Mouse (Mus musculus) forebrain, embryonic 15.5 days (tissue): ENCODE measurements around the gene Cachd1. TPM values are rescaled to one million over a fixed set of nuclear protein-coding genes. Genes with fewer than 3 reads are reported as not detected.

Experiments
- ATAC-seq: fragments of 200-750 bp; cut with Nextera tagmentation; replicated peaks from 2 replicates; pipeline ENCODE4 v1.8.0; 2017; ENCODE audit warnings: mild to moderate bottlenecking, moderate TSS enrichment, moderate library complexity
- H3K27ac ChIP-seq: fragments of 300-500 bp; sonication (generic); replicated peaks from 2 replicates; pipeline ENCODE4 v1.5.1; 2015; ENCODE audit warnings: mild to moderate bottlenecking, inconsistent platforms
- H3K27me3 ChIP-seq: fragments of 300-500 bp; sonication (generic); 2 replicates; pipeline ENCODE4 v1.6.1; 2015; ENCODE audit warnings: inconsistent platforms
- H3K36me3 ChIP-seq: fragments of 300-500 bp; sonication (generic); 2 replicates; pipeline ENCODE4 v1.6.1; 2015; ENCODE audit warnings: mild to moderate bottlenecking, inconsistent platforms
- H3K4me1 ChIP-seq: fragments of 300-500 bp; sonication (generic); 2 replicates; pipeline ENCODE4 v1.6.1; 2015; ENCODE audit warnings: inconsistent platforms
- H3K4me2 ChIP-seq: fragments of 300-500 bp; sonication (generic); replicated peaks from 2 replicates; pipeline ENCODE4 v1.6.1; 2015; ENCODE audit warnings: mild to moderate bottlenecking, inconsistent platforms
- H3K4me3 ChIP-seq: fragments of 300-500 bp; sonication (generic); 2 replicates; pipeline ENCODE4 v1.5.1; 2015; ENCODE audit warnings: mild to moderate bottlenecking, inconsistent platforms
- H3K9ac ChIP-seq: fragments of 300-500 bp; sonication (generic); replicated peaks from 2 replicates; pipeline ENCODE4 v1.6.1; 2015; ENCODE audit warnings: mild to moderate bottlenecking, inconsistent platforms
- H3K9me3 ChIP-seq: fragments of 300-500 bp; sonication (generic); 2 replicates; pipeline ENCODE4 v1.6.1; 2016; ENCODE audit warnings: inconsistent platforms
- WGBS: fragments of 180-500 bp; shearing (Covaris S2); methylation state at CpG from one replicate; pipeline ENCODE4 v1.1.7; 2015; ENCODE audit warnings: mixed read lengths; 5-methylcytosine and 5-hydroxymethylcytosine counted together
- polyA plus RNA-seq: library from polyadenylated mRNA; unstranded; fragments of >200 nt; fragmentation: Nextera tagmentation; extraction: Ambion mirVana; gene quantifications from 2 replicates; pipeline ENCODE4 v1.2.1, GENCODE M21; 2015

Gene Cachd1
- polyA plus RNA-seq, 1 experiment from 2014 or later = 18.1 TPM

DNA sequence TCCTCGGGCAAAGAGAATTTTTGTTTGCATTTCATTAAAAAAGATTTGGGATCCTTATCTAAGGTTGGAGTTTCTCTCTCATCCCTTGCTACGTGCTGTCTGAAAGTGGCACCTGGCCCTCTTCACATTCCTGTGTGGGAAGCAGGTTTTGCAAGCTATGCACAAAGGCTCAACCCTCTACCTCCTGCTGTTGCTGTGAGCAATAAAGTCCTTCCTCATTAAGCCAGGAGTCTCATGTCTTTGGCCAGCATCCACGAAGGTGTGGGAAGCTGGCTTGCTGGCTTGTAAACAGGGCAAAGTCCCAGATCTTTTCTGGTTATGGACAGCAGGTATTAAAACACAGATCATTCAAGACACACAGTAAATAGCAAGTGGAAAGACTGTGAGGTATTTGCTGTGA, 7.9 kb upstream of the Cachd1 start:
- H3K9me3 ChIP-seq = no peaks in the 10 kb centered on the region
- no peak overlapping the region for H3K4me3 ChIP-seq
- no peaks in the 10 kb centered on the region for H3K4me1 ChIP-seq
- H3K36me3 ChIP-seq = no peaks in the 10 kb centered on the region
- 39% methylated on average over 3 of the region's 3 CpGs for WGBS
- no peaks in the 10 kb centered on the region for H3K27me3 ChIP-seq
- no peak overlapping the region for H3K27ac ChIP-seq
- ATAC-seq = no peak
- H3K9ac ChIP-seq = no peak overlapping the region
- H3K4me2 ChIP-seq = no peak overlapping the region

DNA sequence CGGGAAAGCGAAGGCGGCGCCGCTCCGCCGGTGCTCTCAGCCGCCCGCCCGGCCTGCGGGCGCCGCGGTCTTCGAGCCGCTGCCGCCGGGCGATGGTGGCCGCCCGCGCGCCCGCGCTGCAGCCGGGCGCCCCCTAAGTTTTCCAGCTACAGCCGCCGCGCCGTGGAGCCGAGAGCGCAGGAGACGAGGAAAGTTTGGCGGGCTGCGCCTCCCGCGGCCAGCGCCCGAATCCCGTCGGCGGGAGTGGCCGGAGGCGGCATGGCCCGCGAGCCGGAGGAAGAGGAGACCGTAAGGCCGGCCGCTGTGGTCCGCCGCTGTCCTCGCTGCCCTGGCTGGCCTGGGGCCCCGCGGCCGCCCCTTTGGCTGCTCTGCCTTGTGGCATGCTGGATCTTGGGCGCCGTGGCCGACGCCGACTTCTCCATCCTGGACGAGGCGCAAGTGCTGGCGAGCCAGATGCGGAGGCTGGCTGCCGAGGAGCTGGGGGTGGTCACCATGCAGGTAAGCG, 448 bp downstream of the Cachd1 start:
- ATAC-seq = peak; percentile 42
- Histone ChIP-seq H3K9me3 (no peaks in the 10 kb centered on the region), H3K27ac (peak overlapping the region; percentile 92), H3K4me3 (peak overlapping the region; percentile 79), H3K27me3 (no peaks in the 10 kb centered on the region), H3K4me2 (peak overlapping the region; percentile 92), H3K4me1 (peaks cover 44% of the 10 kb centered on the region), H3K36me3 (no peaks in the 10 kb centered on the region), H3K9ac (peak overlapping the region; percentile 80)
- under 1% methylated on average over 61 of the region's 68 CpGs for WGBS

DNA sequence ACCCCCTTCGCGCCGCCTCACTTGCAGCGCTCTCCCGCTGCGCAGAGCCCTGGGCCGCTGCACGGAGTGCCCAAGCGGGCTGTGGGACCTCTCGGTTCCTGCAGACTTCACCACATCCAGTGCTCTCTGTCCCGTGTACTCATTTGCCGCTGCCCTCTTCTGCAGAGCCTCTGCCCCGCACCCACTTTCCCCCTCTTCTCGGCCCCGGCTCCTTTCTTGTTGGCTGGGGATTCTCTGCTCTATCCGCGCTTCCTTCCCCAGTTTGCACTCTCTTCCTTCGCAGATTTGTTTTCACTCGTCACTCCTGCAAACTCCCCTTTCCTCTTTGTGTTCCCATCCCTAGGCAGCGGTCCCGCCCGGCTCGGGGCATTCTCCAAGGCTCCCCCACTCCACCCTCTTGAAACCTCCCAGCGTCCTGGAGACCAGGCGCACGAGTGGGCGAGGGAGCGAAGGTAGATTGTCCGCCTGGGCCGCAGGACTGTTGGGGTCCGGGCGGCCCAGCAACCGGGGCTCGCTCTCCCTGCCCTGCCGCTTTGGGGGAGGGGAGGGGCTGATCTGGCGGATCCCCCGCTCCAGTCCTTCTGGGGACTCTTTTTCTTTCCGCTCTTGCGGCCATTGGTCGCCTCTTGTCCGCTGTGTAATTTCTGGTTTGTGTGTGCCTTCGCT, 1.0 kb downstream of the Cachd1 start:
- peak overlapping the region; percentile 92 for H3K27ac ChIP-seq
- no peaks in the 10 kb centered on the region for H3K36me3 ChIP-seq
- 1% methylated on average over 42 of the region's 42 CpGs for WGBS
- peaks cover 48% of the 10 kb centered on the region for H3K4me1 ChIP-seq
- no peaks in the 10 kb centered on the region for H3K27me3 ChIP-seq
- peak overlapping the region; percentile 79 for H3K4me3 ChIP-seq
- no peaks in the 10 kb centered on the region for H3K9me3 ChIP-seq
- ATAC-seq = peak; percentile 56
- peak overlapping the region; percentile 92 for H3K4me2 ChIP-seq
- H3K9ac ChIP-seq = peak overlapping the region; percentile 80

DNA sequence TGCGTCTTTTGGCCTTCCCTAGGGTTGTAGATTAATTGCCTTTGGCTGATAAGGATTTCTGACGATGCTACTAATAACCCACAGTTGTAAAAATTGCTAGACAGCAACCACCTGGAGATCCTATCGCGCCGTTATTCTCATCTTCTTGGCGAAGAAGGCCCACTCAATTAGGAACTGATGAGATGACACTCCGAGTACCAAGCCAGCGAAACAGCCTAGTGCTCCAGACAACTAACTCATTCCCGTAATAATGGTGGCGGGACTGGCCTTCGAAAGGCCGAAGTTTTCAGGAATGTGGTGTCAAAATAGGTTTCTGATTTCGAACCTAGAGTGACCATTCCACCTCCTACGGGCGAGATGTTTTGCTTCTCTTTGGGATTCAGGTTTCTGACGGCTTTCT, 1.6 kb downstream of the Cachd1 start:
- Histone ChIP-seq H3K27ac (peak overlapping the region; percentile 92), H3K4me3 (peak overlapping the region; percentile 79), H3K9me3 (no peaks in the 10 kb centered on the region), H3K27me3 (no peaks in the 10 kb centered on the region), H3K4me2 (peak overlapping the region; percentile 92), H3K4me1 (peaks cover 49% of the 10 kb centered on the region), H3K36me3 (no peaks in the 10 kb centered on the region), H3K9ac (peak overlapping the region; percentile 80)
- 2% methylated on average over 16 of the region's 16 CpGs for WGBS
- no peak for ATAC-seq

DNA sequence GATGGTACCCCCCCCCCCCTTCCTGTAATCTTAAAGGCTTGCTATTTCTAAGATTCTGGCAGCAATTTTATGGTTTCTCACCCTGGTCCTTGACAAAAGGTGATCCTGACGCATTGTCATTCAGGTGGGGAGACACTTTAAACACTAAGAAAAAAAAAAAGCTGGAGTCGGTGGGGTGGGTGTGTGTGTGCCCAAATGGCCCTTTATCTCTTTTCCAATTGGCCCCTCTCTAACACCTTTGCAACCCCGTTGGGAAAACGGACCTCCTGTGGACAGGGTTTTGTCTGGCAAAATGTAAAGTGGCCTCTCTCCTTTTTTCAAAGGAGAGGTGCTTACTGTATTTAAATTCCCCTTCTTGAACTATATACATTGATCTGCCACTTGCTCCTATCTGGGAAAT, 2.5 kb downstream of the Cachd1 start:
- Histone ChIP-seq H3K9ac (peak overlapping the region; percentile 80), H3K27me3 (no peaks in the 10 kb centered on the region), H3K36me3 (no peaks in the 10 kb centered on the region), H3K4me2 (peak overlapping the region; percentile 92), H3K4me1 (peaks cover 49% of the 10 kb centered on the region), H3K4me3 (peak overlapping the region; percentile 79), H3K9me3 (no peaks in the 10 kb centered on the region), H3K27ac (no peak overlapping the region)
- 11% methylated on average over 4 of the region's 4 CpGs for WGBS
- no peak for ATAC-seq

DNA sequence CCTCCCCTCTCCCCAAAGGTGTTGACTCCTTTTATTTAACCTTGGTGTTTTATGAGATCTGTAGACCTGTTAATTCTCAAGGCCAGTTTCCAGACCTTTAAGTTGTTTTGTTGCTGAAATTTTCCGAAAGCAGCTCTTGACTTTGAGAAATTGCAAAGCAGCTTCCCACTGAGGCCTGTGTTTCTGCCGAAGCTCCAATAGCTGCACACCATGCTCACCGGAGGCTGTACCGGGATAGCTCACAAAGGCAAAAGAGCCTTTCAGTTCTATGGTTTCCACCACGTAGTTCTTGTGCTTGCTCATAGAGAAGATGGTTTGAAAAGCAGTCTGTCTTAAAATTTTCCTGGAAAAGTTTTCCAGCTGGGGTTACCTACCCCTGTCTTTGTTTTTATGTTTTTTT, 3.2 kb downstream of the Cachd1 start:
- no peaks in the 10 kb centered on the region for H3K9me3 ChIP-seq
- peak overlapping the region; percentile 80 for H3K9ac ChIP-seq
- no peaks in the 10 kb centered on the region for H3K36me3 ChIP-seq
- WGBS = 18% methylated on average over 5 of the region's 5 CpGs
- peak overlapping the region; percentile 79 for H3K4me3 ChIP-seq
- ATAC-seq = no peak
- H3K4me1 ChIP-seq = peaks cover 49% of the 10 kb centered on the region
- H3K4me2 ChIP-seq = peak overlapping the region; percentile 92
- no peak overlapping the region for H3K27ac ChIP-seq
- H3K27me3 ChIP-seq = no peaks in the 10 kb centered on the region

DNA sequence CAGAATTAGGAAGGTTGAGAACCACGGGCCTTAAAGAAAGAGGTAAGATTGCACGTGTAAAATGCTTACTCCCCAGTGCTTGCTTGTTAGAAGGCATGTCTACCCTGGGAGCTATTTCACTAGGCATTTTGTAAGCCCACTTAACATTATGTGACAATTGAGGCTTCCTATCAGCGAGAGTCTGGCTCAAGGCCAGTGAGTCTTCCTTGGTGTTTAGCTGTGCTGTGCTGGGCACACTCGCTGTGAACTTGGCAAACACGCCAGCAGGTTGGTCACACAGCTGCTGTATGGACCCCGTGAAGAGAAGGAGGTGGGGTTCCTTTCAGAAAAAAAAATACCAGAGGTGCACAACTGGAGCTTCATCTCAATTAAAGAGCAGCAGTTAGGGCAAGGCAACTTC, 4.4 kb downstream of the Cachd1 start:
- no peaks in the 10 kb centered on the region for H3K9me3 ChIP-seq
- WGBS = 28% methylated on average over 6 of the region's 6 CpGs
- no peak overlapping the region for H3K9ac ChIP-seq
- H3K4me3 ChIP-seq = no peak overlapping the region
- H3K4me2 ChIP-seq = 0 out of 2 replicates have a peak overlapping the region, but pooled peaks have one; percentile 5
- peaks cover 48% of the 10 kb centered on the region for H3K4me1 ChIP-seq
- H3K36me3 ChIP-seq = no peaks in the 10 kb centered on the region
- ATAC-seq = no peak
- H3K27me3 ChIP-seq = no peaks in the 10 kb centered on the region
- no peak overlapping the region for H3K27ac ChIP-seq

DNA sequence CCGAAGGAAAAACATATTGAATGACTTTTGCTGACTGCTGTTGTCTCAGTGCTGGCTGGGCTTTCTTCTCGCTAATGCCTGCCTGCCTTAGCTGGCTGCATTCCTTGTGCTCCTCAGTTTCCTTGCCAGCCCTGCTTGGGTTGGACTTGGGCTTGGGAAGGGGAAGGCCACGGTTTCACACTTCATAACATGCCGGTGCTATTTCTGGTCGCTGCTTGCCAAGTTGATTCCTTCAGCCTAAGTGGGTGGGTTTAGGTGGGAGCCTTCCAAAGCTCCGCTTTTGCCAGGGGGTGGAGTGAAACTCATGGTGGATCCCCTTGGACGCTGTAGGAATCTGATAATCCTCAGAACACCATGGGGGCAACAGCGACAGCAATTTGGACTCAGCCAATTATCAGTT, 5.9 kb downstream of the Cachd1 start:
- H3K27ac ChIP-seq = no peak overlapping the region
- H3K9me3 ChIP-seq = no peaks in the 10 kb centered on the region
- no peak overlapping the region for H3K9ac ChIP-seq
- no peak overlapping the region for H3K4me2 ChIP-seq
- no peak for ATAC-seq
- H3K4me1 ChIP-seq = peaks cover 46% of the 10 kb centered on the region
- no peaks in the 10 kb centered on the region for H3K27me3 ChIP-seq
- WGBS = 44% methylated on average over 8 of the region's 8 CpGs
- no peaks in the 10 kb centered on the region for H3K36me3 ChIP-seq
- no peak overlapping the region for H3K4me3 ChIP-seq

DNA sequence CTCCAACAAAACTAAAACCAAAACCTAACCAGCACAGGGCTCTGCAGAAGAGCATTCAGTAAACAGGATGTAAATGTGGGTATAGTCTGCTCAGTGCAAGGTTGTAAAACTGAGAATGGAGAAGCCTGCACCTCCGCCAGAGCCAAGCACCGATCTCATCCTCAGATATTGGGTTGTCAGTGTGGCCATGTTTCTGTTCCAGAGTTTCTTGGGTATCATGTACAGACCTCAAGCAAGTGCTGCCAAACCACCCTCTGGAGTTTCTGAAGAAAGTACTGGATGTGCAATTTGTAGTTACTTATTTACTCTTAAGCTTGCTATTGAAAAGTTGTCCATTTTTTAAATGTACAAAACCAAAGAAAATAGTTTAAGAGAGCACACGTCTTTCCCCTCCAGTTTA, 6.4 kb downstream of the Cachd1 start:
- Histone ChIP-seq H3K4me2 (no peak overlapping the region), H3K36me3 (no peaks in the 10 kb centered on the region), H3K9me3 (no peaks in the 10 kb centered on the region), H3K4me1 (peaks cover 44% of the 10 kb centered on the region), H3K9ac (no peak overlapping the region), H3K27ac (no peak overlapping the region), H3K27me3 (no peaks in the 10 kb centered on the region), H3K4me3 (no peak overlapping the region)
- 72% methylated on average over 3 of the region's 3 CpGs for WGBS
- no peak for ATAC-seq

DNA sequence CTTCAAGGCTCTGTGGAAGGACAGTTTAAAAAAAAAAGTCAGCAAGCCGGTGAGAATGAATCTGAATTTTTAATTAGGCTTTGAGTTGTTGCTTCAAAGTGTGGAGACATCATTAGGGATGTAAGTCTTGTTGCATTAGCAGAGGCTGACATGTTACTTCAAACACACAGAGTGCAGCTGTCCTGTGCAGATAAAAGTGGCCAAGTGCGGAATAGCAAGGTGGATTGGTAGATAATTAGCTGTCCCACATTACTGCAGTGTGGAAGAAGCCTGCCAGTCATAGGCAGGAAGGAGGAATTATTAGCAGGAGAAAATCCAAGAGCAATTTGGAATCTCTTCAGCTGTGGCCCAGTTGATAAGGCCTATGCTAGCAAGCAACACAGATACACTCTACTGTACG, 10.7 kb downstream of the Cachd1 start:
- peaks cover 7% of the 10 kb centered on the region for H3K4me1 ChIP-seq
- no peak overlapping the region for H3K9ac ChIP-seq
- H3K27ac ChIP-seq = no peak overlapping the region
- H3K4me2 ChIP-seq = no peak overlapping the region
- no peak overlapping the region for H3K4me3 ChIP-seq
- 50% methylated on average over 3 of the region's 3 CpGs for WGBS
- ATAC-seq = no peak
- no peaks in the 10 kb centered on the region for H3K36me3 ChIP-seq
- H3K9me3 ChIP-seq = no peaks in the 10 kb centered on the region
- H3K27me3 ChIP-seq = no peaks in the 10 kb centered on the region

DNA sequence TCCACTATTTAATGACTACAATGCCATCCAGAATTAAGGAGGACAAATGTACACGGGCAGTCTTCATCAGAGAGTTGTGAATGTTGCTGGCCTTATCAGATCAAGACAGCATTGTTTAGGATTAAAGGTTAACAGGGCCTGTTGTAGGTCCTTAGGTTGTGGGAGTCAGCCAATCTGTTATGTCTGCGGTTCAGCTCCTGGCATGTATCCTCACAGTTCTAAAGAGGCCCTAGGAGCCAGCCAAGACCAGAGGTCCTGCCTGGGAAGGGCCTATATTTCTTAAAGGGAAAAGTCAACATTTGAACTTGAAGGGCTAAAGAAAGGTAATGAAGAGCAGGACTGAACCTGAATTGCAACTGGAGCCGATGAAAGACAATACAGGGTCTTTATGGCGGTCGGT, 13.7 kb downstream of the Cachd1 start:
- H3K27ac ChIP-seq = no peak overlapping the region
- no peaks in the 10 kb centered on the region for H3K27me3 ChIP-seq
- H3K4me1 ChIP-seq = peaks cover 13% of the 10 kb centered on the region; the same call in 1 of the 2 replicates
- no peaks in the 10 kb centered on the region for H3K36me3 ChIP-seq
- no peak overlapping the region for H3K4me2 ChIP-seq
- H3K4me3 ChIP-seq = no peak overlapping the region
- no peaks in the 10 kb centered on the region for H3K9me3 ChIP-seq
- H3K9ac ChIP-seq = no peak overlapping the region
- ATAC-seq = no peak
- WGBS = 85% methylated on average over 5 of the region's 5 CpGs

DNA sequence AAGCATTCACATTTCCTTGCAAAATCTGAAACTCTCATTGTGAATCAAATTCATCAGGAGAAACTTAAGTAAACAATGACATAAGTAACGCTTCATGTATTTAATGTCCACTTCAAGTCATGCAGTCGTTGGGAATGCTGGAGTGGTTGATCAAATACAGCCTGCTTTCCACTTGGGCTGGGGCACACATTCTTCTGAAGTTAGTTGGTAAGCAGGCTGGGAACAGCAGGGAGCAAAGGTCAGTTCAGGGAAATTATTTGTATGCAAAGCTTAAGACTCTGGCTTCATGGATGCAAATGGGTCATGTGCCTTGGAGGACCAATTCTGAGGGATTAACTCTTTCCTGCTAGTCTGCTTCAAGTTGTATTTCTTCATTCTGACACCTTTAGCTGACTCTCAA, 16.7 kb downstream of the Cachd1 start:
- no peak overlapping the region for H3K4me2 ChIP-seq
- no peaks in the 10 kb centered on the region for H3K27me3 ChIP-seq
- WGBS = 6% methylated on average over 2 of the region's 2 CpGs
- H3K36me3 ChIP-seq = no peaks in the 10 kb centered on the region
- H3K4me3 ChIP-seq = no peak overlapping the region
- H3K9me3 ChIP-seq = no peaks in the 10 kb centered on the region
- 0 out of 2 replicates have a peak, but pooled peaks cover 21% of the 10 kb centered on the region for H3K4me1 ChIP-seq
- no peak overlapping the region for H3K27ac ChIP-seq
- no peak for ATAC-seq
- no peak overlapping the region for H3K9ac ChIP-seq

DNA sequence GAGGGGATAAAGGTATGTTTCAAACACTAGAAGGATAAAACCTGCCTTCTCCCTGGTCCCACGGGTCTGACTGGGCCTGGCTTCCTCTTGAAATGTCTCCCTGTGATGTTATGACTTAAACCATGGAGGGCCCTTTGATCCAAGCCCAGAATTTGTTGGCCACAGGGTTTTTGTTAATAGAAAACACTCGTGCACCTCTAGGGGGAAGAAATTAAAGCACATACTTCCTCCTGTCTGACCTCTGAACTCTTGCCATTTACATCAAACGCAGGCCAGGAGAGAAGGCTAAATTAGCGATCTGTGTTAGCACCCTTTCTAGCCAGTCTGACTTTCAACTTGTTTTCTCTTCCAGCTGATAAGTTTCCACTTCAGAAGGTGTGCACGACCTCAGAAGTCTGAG, 19.0 kb downstream of the Cachd1 start:
- no peaks in the 10 kb centered on the region for H3K27me3 ChIP-seq
- no peak for ATAC-seq
- no peak overlapping the region for H3K4me2 ChIP-seq
- no peak overlapping the region for H3K9ac ChIP-seq
- no peak overlapping the region for H3K27ac ChIP-seq
- WGBS = 20% methylated on average over 5 of the region's 5 CpGs
- H3K36me3 ChIP-seq = no peaks in the 10 kb centered on the region
- H3K4me3 ChIP-seq = no peak overlapping the region
- H3K9me3 ChIP-seq = no peaks in the 10 kb centered on the region
- peaks cover 27% of the 10 kb centered on the region for H3K4me1 ChIP-seq
